Mouse (Mus musculus): ENCODE results near the gene Itm2b.

Itm2b gene

GRCm38 (mm10) chr14:73394263-73395006, 9.3 kb upstream of the Itm2b start:
- DNase-seq (ENCODE audit: low spot score) = no peak

GRCm38 (mm10) chr14:73391457-73391856, 6.4 kb upstream of the Itm2b start:
- DNase-seq (ENCODE audit: low spot score) = no peak

GRCm38 (mm10) chr14:73390196-73390595, 5.1 kb upstream of the Itm2b start:
- DNase-seq (ENCODE audit: low spot score) = no peak

GRCm38 (mm10) chr14:73389059-73389458, 4.0 kb upstream of the Itm2b start:
- no peak for DNase-seq (ENCODE audit: low spot score)

GRCm38 (mm10) chr14:73388546-73388945, 3.5 kb upstream of the Itm2b start:
- peak; percentile 53 for DNase-seq (ENCODE audit: low spot score)

- DNase-seq (ENCODE audit: low spot score) = no peak
These were observed 1.4 kb upstream of the Itm2b start for GRCm38 (mm10) chr14:73386493-73386892.

GRCm38 (mm10) chr14:73385720-73386374, 758 bp upstream of the Itm2b start:
- DNase-seq (ENCODE audit: low spot score) = no peak

GRCm38 (mm10) chr14:73384546-73384912, 560 bp downstream of the Itm2b start:
- no peak for DNase-seq (ENCODE audit: low spot score)

GRCm38 (mm10) chr14:73383746-73384145, 1.3 kb downstream of the Itm2b start:
- DNase-seq (ENCODE audit: low spot score) = no peak

- peak; percentile 45 for DNase-seq (ENCODE audit: low spot score)
These were observed 2.4 kb downstream of the Itm2b start for GRCm38 (mm10) chr14:73382699-73383098.

- DNase-seq (ENCODE audit: low spot score) = no peak
These were observed 3.5 kb downstream of the Itm2b start for GRCm38 (mm10) chr14:73381559-73381958.

- DNase-seq (ENCODE audit: low spot score) = no peak
These were observed 7.3 kb downstream of the Itm2b start for GRCm38 (mm10) chr14:73377804-73378203.

- DNase-seq (ENCODE audit: low spot score) = no peak
These were observed 8.2 kb downstream of the Itm2b start for GRCm38 (mm10) chr14:73376920-73377319.

- DNase-seq (ENCODE audit: low spot score) = no peak
These were observed 9.2 kb downstream of the Itm2b start for GRCm38 (mm10) chr14:73375903-73376302.

GRCm38 (mm10) chr14:73375445-73375844, 9.6 kb downstream of the Itm2b start:
- DNase-seq (ENCODE audit: low spot score) = no peak

- DNase-seq (ENCODE audit: low spot score) = peak; percentile 20
These were observed 10.7 kb downstream of the Itm2b start for GRCm38 (mm10) chr14:73374315-73374890.

- no peak for DNase-seq (ENCODE audit: low spot score)
These were observed 11.5 kb downstream of the Itm2b start for GRCm38 (mm10) chr14:73373606-73374005.

GRCm38 (mm10) chr14:73372990-73373389, 12.1 kb downstream of the Itm2b start:
- DNase-seq (ENCODE audit: low spot score) = no peak

- no peak for DNase-seq (ENCODE audit: low spot score)
These were observed 13.5 kb downstream of the Itm2b start for GRCm38 (mm10) chr14:73371577-73371976.

- DNase-seq (ENCODE audit: low spot score) = no peak
These were observed 14.3 kb downstream of the Itm2b start for GRCm38 (mm10) chr14:73370695-73371372.

- DNase-seq (ENCODE audit: low spot score) = no peak
These were observed 14.9 kb downstream of the Itm2b start for GRCm38 (mm10) chr14:73370078-73370670.

GRCm38 (mm10) chr14:73369634-73370033, 15.5 kb downstream of the Itm2b start:
- no peak for DNase-seq (ENCODE audit: low spot score)

All from ovary, postnatal 36 days (tissue).